Mouse (Mus musculus): ENCODE data around the gene Ctnnbip1. TPM values are rescaled to one million over a fixed set of nuclear protein-coding genes. Genes with fewer than 3 reads are reported as not detected.

The Ctnnbip1 gene
- polyA plus RNA-seq, 1 experiment: 57.8 TPM

- TF ChIP-seq MYOD1 (IDR thresholded peaks at IDR 0.05; ENCODE audit: control insufficient read depth, insufficient read length, low read depth) (no peak), CEBPB (IDR thresholded peaks at IDR 0.05; ENCODE audit: low read depth) (no peak), CTCF (IDR thresholded peaks at IDR 0.05; ENCODE audit: control insufficient read depth, insufficient read depth, insufficient read length) (no peak)
- no peak overlapping the region for H3K4me3 ChIP-seq (ENCODE audit: insufficient read depth, poor library complexity, severe bottlenecking)
- H3K36me3 ChIP-seq (ENCODE audit: control insufficient read depth, insufficient read depth): peaks cover 7% of the 10 kb centered on the region
- no peak overlapping the region for H3ac ChIP-seq (ENCODE audit: control insufficient read depth, insufficient read length, low read depth)
- H3K79me3 ChIP-seq (ENCODE audit: low read depth): no peaks in the 10 kb centered on the region
- H3K27me3 ChIP-seq (ENCODE audit: control insufficient read depth, insufficient read depth, insufficient read length): no peaks in the 10 kb centered on the region
- no peaks in the 10 kb centered on the region for H3K79me2 ChIP-seq (ENCODE audit: control insufficient read depth, insufficient read depth)
These were observed 38.1 kb downstream of the Ctnnbip1 start for GRCm38 (mm10) chr4:149556111-149556510.

- Histone ChIP-seq H3K79me3 (ENCODE audit: low read depth) (no peaks in the 10 kb centered on the region), H3K36me3 (ENCODE audit: control insufficient read depth, insufficient read depth) (peaks cover 7% of the 10 kb centered on the region), H3K79me2 (ENCODE audit: control insufficient read depth, insufficient read depth) (no peaks in the 10 kb centered on the region), H3K27me3 (ENCODE audit: control insufficient read depth, insufficient read depth, insufficient read length) (no peaks in the 10 kb centered on the region), H3K4me3 (ENCODE audit: insufficient read depth, poor library complexity, severe bottlenecking) (no peak overlapping the region), H3ac (ENCODE audit: control insufficient read depth, insufficient read length, low read depth) (no peak overlapping the region)
- no peak for TF ChIP-seq CEBPB (IDR thresholded peaks at IDR 0.05; ENCODE audit: low read depth)
- TF ChIP-seq FOSL1 (IDR thresholded peaks at IDR 0.05; ENCODE audit: insufficient read depth, low read length, poor library complexity, severe bottlenecking): no peak
- TF ChIP-seq MAX (IDR thresholded peaks at IDR 0.05): no peak
- no peak for TF ChIP-seq CTCF (IDR thresholded peaks at IDR 0.05; ENCODE audit: control insufficient read depth, insufficient read depth, insufficient read length)
- TF ChIP-seq MYOD1 (IDR thresholded peaks at IDR 0.05; ENCODE audit: control insufficient read depth, insufficient read length, low read depth): no peak
- no peak for TF ChIP-seq USF1 (IDR thresholded peaks at IDR 0.05; ENCODE audit: low read depth)
- TF ChIP-seq MYOG (IDR thresholded peaks at IDR 0.05; ENCODE audit: control insufficient read depth, extremely low read depth, insufficient read length): no peak
These were observed 39.9 kb downstream of the Ctnnbip1 start for GRCm38 (mm10) chr4:149557905-149558304.

GRCm38 (mm10) chr4:149558389-149558788, 40.4 kb downstream of the Ctnnbip1 start:
- H3K27me3 ChIP-seq (ENCODE audit: control insufficient read depth, insufficient read depth, insufficient read length): no peaks in the 10 kb centered on the region

GRCm38 (mm10) chr4:149561392-149561791, 43.4 kb downstream of the Ctnnbip1 start:
- H3ac ChIP-seq (ENCODE audit: control insufficient read depth, insufficient read length, low read depth): no peak overlapping the region
- no peaks in the 10 kb centered on the region for H3K27me3 ChIP-seq (ENCODE audit: control insufficient read depth, insufficient read depth, insufficient read length)
- no peaks in the 10 kb centered on the region for H3K79me3 ChIP-seq (ENCODE audit: low read depth)
- TF ChIP-seq CEBPB (IDR thresholded peaks at IDR 0.05; ENCODE audit: low read depth) (no peak), CTCF (IDR thresholded peaks at IDR 0.05; ENCODE audit: control insufficient read depth, insufficient read depth, insufficient read length) (no peak), MYOD1 (IDR thresholded peaks at IDR 0.05; ENCODE audit: control insufficient read depth, insufficient read length, low read depth) (no peak), MYOG (IDR thresholded peaks at IDR 0.05; ENCODE audit: control insufficient read depth, extremely low read depth, insufficient read length) (no peak), FOSL1 (IDR thresholded peaks at IDR 0.05; ENCODE audit: insufficient read depth, low read length, poor library complexity, severe bottlenecking) (no peak), USF1 (IDR thresholded peaks at IDR 0.05; ENCODE audit: low read depth) (no peak), MAX (IDR thresholded peaks at IDR 0.05) (no peak)
- H3K4me3 ChIP-seq (ENCODE audit: insufficient read depth, poor library complexity, severe bottlenecking): no peak overlapping the region
- peaks cover 7% of the 10 kb centered on the region for H3K36me3 ChIP-seq (ENCODE audit: control insufficient read depth, insufficient read depth)
- no peaks in the 10 kb centered on the region for H3K79me2 ChIP-seq (ENCODE audit: control insufficient read depth, insufficient read depth)

More at GRCm38 (mm10) chr4:149558389-149558788, 40.4 kb downstream of the Ctnnbip1 start:
- TF ChIP-seq MAX (IDR thresholded peaks at IDR 0.05): no peak
- TF ChIP-seq MYOG (IDR thresholded peaks at IDR 0.05; ENCODE audit: control insufficient read depth, extremely low read depth, insufficient read length): no peak
- TF ChIP-seq CTCF (IDR thresholded peaks at IDR 0.05; ENCODE audit: control insufficient read depth, insufficient read depth, insufficient read length): no peak
- no peak for TF ChIP-seq FOSL1 (IDR thresholded peaks at IDR 0.05; ENCODE audit: insufficient read depth, low read length, poor library complexity, severe bottlenecking)
- no peak for TF ChIP-seq USF1 (IDR thresholded peaks at IDR 0.05; ENCODE audit: low read depth)
- no peak for TF ChIP-seq MYOD1 (IDR thresholded peaks at IDR 0.05; ENCODE audit: control insufficient read depth, insufficient read length, low read depth)
- no peak for TF ChIP-seq CEBPB (IDR thresholded peaks at IDR 0.05; ENCODE audit: low read depth)
- peaks cover 7% of the 10 kb centered on the region for H3K36me3 ChIP-seq (ENCODE audit: control insufficient read depth, insufficient read depth)
- H3K4me3 ChIP-seq (ENCODE audit: insufficient read depth, poor library complexity, severe bottlenecking): no peak overlapping the region
- H3ac ChIP-seq (ENCODE audit: control insufficient read depth, insufficient read length, low read depth): no peak overlapping the region
- no peaks in the 10 kb centered on the region for H3K79me2 ChIP-seq (ENCODE audit: control insufficient read depth, insufficient read depth)
- no peaks in the 10 kb centered on the region for H3K79me3 ChIP-seq (ENCODE audit: low read depth)

- no peaks in the 10 kb centered on the region for H3K27me3 ChIP-seq (ENCODE audit: control insufficient read depth, insufficient read depth, insufficient read length)
- no peak overlapping the region for H3ac ChIP-seq (ENCODE audit: control insufficient read depth, insufficient read length, low read depth)
- peaks cover 7% of the 10 kb centered on the region for H3K36me3 ChIP-seq (ENCODE audit: control insufficient read depth, insufficient read depth)
- no peaks in the 10 kb centered on the region for H3K79me3 ChIP-seq (ENCODE audit: low read depth)
- TF ChIP-seq CTCF (IDR thresholded peaks at IDR 0.05; ENCODE audit: control insufficient read depth, insufficient read depth, insufficient read length): no peak
- TF ChIP-seq USF1 (IDR thresholded peaks at IDR 0.05; ENCODE audit: low read depth): no peak
- no peak for TF ChIP-seq MAX (IDR thresholded peaks at IDR 0.05)
- TF ChIP-seq MYOG (IDR thresholded peaks at IDR 0.05; ENCODE audit: control insufficient read depth, extremely low read depth, insufficient read length): no peak
- no peak for TF ChIP-seq CEBPB (IDR thresholded peaks at IDR 0.05; ENCODE audit: low read depth)
- TF ChIP-seq MYOD1 (IDR thresholded peaks at IDR 0.05; ENCODE audit: control insufficient read depth, insufficient read length, low read depth): no peak
- no peak for TF ChIP-seq FOSL1 (IDR thresholded peaks at IDR 0.05; ENCODE audit: insufficient read depth, low read length, poor library complexity, severe bottlenecking)
- no peaks in the 10 kb centered on the region for H3K79me2 ChIP-seq (ENCODE audit: control insufficient read depth, insufficient read depth)
- H3K4me3 ChIP-seq (ENCODE audit: insufficient read depth, poor library complexity, severe bottlenecking): no peak overlapping the region
These were observed 44.2 kb downstream of the Ctnnbip1 start for GRCm38 (mm10) chr4:149561986-149562904.

Measured in C2C12 (cell line).